Mouse (Mus musculus): ENCODE results near the gene Tmem132c. TPM values are rescaled to one million over a fixed set of nuclear protein-coding genes. Genes with fewer than 3 reads are reported as not detected.

Tmem132c gene
- total RNA-seq, 2 experiments from 2014 or later: 0.68 to 0.97 TPM

DNA sequence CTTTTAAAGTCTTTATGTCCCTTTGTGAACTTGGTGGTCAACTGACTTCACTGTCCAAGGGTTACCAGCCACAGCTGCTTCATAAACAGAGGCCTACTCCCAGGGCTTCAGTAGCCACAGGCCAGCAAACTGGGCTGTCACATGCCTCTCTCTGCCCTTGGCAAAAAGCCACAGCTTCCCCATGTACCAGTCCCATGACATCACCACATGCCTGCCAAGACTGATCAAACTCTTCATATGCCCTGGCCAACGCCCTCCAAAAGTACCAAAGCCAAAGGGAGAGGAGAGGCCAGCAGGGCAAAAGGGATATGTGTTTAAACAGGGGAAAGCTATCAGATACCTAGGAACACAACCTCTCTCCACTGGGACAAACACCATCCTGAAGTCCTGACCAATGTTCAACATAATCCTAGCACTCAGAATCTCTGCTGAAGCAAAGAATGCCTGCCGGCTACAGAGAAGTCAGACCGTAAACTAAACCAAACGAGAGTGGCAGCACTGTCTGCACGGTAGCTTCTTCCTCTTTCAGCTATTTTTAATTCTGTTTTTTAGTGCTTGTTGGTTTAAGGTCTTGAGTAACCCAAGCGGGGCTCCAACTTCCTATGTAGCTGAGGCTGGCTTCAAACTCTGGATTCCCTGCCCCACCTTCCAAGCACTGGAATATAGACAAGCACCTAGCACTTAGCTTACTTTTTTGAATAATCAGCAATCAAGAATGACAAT is 369.3 kb downstream of the Tmem132c start:
- peak; percentile 38 for DNase-seq

DNA sequence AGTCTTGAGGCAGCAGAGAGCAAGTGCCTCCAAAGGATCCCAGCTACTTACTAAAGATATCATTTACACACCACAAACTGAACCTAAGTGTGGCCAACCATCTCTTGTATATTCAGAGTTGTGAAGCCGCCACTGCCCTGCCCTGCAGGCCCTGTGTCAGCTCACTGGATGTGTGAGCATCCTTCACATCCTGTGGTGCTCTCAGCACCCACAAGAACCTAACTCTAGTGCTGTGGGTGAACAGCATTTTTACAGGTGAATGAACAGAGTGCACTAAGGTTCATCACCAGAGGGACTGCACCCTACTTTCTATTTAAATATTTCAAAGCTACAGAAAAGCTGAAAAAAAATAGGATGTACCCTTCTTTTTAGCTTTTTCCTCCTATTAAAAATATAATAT is 370.3 kb downstream of the Tmem132c start:
- DNase-seq: no peak

DNA sequence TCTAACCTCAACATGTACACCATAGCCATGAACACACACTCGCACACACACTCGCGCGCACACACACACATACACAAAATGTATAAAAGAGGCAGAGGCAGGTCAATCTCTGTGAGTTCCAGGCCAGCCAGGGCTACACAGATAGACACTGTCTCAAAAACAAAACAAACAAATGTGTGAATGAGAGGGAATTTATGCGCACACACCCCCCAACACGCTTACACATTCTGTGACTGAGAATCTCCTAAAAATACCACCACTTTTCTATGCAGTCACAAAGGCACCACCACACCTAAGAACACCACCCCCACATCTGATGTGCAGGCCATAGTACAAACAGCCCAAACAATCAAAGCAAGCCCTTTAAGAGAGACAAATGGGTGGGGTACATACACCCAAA is 370.8 kb downstream of the Tmem132c start:
- no peak for DNase-seq

Data from gastrocnemius, postnatal 10 days (tissue).